Mouse (Mus musculus) erythroblast, embryonic 14.5 days (primary cell): ENCODE measurements around the gene Ube2z. TPM values are rescaled to one million over a fixed set of nuclear protein-coding genes. Genes with fewer than 3 reads are reported as not detected.

Experiments
- H3K27me3 ChIP-seq: 2 replicates; pipeline ENCODE4 v1.6.1; 2012; ENCODE audit warnings: inconsistent platforms; ENCODE audit not compliant: control insufficient read depth
- H3K36me3 ChIP-seq: 2 replicates; pipeline ENCODE4 v1.6.1; 2012; ENCODE audit warnings: mild to moderate bottlenecking, inconsistent platforms; ENCODE audit not compliant: control insufficient read depth
- H3K4me1 ChIP-seq: 2 replicates; pipeline ENCODE4 v1.6.1; 2012; ENCODE audit warnings: inconsistent platforms; ENCODE audit not compliant: control insufficient read depth
- H3K4me3 ChIP-seq: replicated peaks from 2 replicates; pipeline ENCODE3; 2012; ENCODE audit warnings: moderate library complexity, mild to moderate bottlenecking, inconsistent platforms
- H3K9me3 ChIP-seq: 2 replicates; pipeline ENCODE4 v1.6.1; 2012; ENCODE audit warnings: low read length, inconsistent platforms, mixed read lengths; ENCODE audit not compliant: control insufficient read depth
- GATA1 ChIP-seq: IDR thresholded peaks from 2 replicates; pipeline ENCODE4 v1.6.1; 2012; ENCODE audit warnings: low read length, inconsistent platforms, mixed read lengths
- TAL1 ChIP-seq: IDR thresholded peaks from 3 replicates; pipeline ENCODE4 v1.6.1; 2012; ENCODE audit warnings: low read length, inconsistent platforms, mixed read lengths
- polyA plus RNA-seq: library from polyadenylated mRNA; stranded (reverse); fragments of >175 nt; gene quantifications from 2 replicates; pipeline ENCODE4 v1.2.3, GENCODE M21; 2012

The Ube2z gene
- polyA plus RNA-seq, 1 experiment: 1.5 TPM

- H3K4me1 ChIP-seq: peaks cover 60% of the 10 kb centered on the region
These were observed 59.6 kb downstream of the Ube2z start, which contains the start of gene Igf2bp1 for GRCm38 (mm10) chr11:96005403-96006271. Gene Igf2bp1, minus strand, starts transcription at chr11:96005940.

GRCm38 (mm10) chr11:96004793-96005402 lies 60.3 kb downstream of the Ube2z start:
- TF ChIP-seq TAL1: no peak
- no peak for TF ChIP-seq GATA1
- Histone ChIP-seq H3K4me1 (peaks cover 60% of the 10 kb centered on the region), H3K4me3 (peak overlapping the region; percentile 86)

More at GRCm38 (mm10) chr11:96005403-96006271, 59.6 kb downstream of the Ube2z start, which contains the start of gene Igf2bp1:
- no peaks in the 10 kb centered on the region for H3K9me3 ChIP-seq
- peaks cover 36% of the 10 kb centered on the region for H3K27me3 ChIP-seq
- no peaks in the 10 kb centered on the region for H3K36me3 ChIP-seq
- peak within 1 kb of the TSS; percentile 86 for H3K4me3 ChIP-seq
- TF ChIP-seq GATA1 (no peak), TAL1 (no peak)

GRCm38 (mm10) chr11:96003969-96004792 lies 61.0 kb downstream of the Ube2z start:
- Histone ChIP-seq H3K4me1 (peaks cover 60% of the 10 kb centered on the region), H3K27me3 (peaks cover 36% of the 10 kb centered on the region), H3K4me3 (peak overlapping the region; percentile 86)

More at GRCm38 (mm10) chr11:96004793-96005402, 60.3 kb downstream of the Ube2z start:
- H3K9me3 ChIP-seq: no peaks in the 10 kb centered on the region
- peaks cover 36% of the 10 kb centered on the region for H3K27me3 ChIP-seq
- H3K36me3 ChIP-seq: no peaks in the 10 kb centered on the region

GRCm38 (mm10) chr11:96003100-96003900 lies 61.9 kb downstream of the Ube2z start:
- no peaks in the 10 kb centered on the region for H3K9me3 ChIP-seq
- peaks cover 2% of the 10 kb centered on the region; the same call in 1 of the 2 replicates for H3K36me3 ChIP-seq
- H3K27me3 ChIP-seq: peaks cover 30% of the 10 kb centered on the region
- H3K4me1 ChIP-seq: peaks cover 58% of the 10 kb centered on the region
- no peak for TF ChIP-seq GATA1
- TF ChIP-seq TAL1: no peak
- H3K4me3 ChIP-seq: peak overlapping the region; percentile 86

More at GRCm38 (mm10) chr11:96003969-96004792, 61.0 kb downstream of the Ube2z start:
- TF ChIP-seq TAL1 (no peak), GATA1 (no peak)
- Histone ChIP-seq H3K9me3 (no peaks in the 10 kb centered on the region), H3K36me3 (no peaks in the 10 kb centered on the region)

Other genes starting within 250 kb of the Ube2z start
- gene Phospho1, start 240.9 kb downstream of the Ube2z start, polyA plus RNA-seq: 161 and 210 TPM in 2 replicates
- gene Gngt2, start 228.2 kb downstream of the Ube2z start, polyA plus RNA-seq: 0.18 and 0.59 TPM in 2 replicates
- 0.61 and 1.0 TPM in 2 replicates for gene Abi3, start 222.9 kb downstream of the Ube2z start, polyA plus RNA-seq
- gene B4galnt2, start 150.5 kb downstream of the Ube2z start, polyA plus RNA-seq: not detected in 2 replicates
- 1.0 and 1.8 TPM in 2 replicates for gene Igf2bp1, start 59.4 kb downstream of the Ube2z start, polyA plus RNA-seq
- not detected in 2 replicates for gene Gip, start 40.8 kb downstream of the Ube2z start, polyA plus RNA-seq
- gene Snf8, start 30.5 kb downstream of the Ube2z start, polyA plus RNA-seq: 17.0 and 17.7 TPM in 2 replicates
- 12.4 and 31.7 TPM in 2 replicates for gene Atp5g1, start 10.3 kb upstream of the Ube2z start, polyA plus RNA-seq
- gene Calcoco2, start 46.6 kb upstream of the Ube2z start, polyA plus RNA-seq: 0.02 TPM in 1 of 2 replicates, not detected in the other
- not detected in 2 replicates for gene Ttll6, start 68.4 kb upstream of the Ube2z start, polyA plus RNA-seq
- 0.02 TPM in 2 replicates for gene Hoxb13, start 128.9 kb upstream of the Ube2z start, polyA plus RNA-seq
- 0.01 TPM in 1 of 2 replicates, not detected in the other for gene Hoxb9, start 206.1 kb upstream of the Ube2z start, polyA plus RNA-seq
- gene Hoxb8, start 216.5 kb upstream of the Ube2z start, polyA plus RNA-seq: not detected in 2 replicates
- not detected in 2 replicates for gene Hoxb7, start 221.2 kb upstream of the Ube2z start, polyA plus RNA-seq
- not detected in 2 replicates for gene Hoxb6, start 227.1 kb upstream of the Ube2z start, polyA plus RNA-seq
- gene Hoxb5, start 237.9 kb upstream of the Ube2z start, polyA plus RNA-seq: 0.02 TPM in 1 of 2 replicates, not detected in the other